Mouse (Mus musculus): Measurements from ENCODE around the gene Trpm3.

Trpm3 gene

DNA sequence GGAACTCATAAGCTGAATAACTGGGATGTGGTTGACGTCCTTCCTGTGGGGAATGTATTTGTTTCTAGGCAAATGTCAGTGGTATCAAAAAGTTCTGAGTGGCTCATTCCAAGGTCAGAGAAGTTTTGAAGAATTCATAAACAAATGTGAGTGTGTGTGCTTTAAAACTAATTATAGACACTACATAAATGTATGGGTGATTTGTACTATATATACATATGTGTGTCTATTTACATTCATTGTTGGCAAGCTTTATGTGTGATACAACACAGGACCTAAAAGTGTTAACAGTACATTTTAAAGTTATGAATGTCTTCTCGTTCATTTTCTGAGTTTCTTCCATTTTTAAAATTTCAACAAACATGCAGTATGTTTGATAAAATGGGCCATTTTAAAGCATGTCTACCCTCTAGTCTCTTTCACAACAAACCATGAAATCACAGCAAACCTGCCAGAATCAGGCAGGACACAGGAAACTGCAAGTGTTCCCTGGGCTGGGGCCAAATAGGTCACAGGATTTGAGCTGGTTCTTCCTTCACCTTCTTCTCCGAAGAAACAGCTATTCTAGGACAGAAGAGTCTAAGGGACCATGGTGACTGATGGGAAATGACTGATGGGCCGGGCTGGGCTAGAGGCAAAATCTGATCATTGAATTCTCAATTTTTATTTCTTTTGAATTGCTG is 334.3 kb downstream of the Trpm3 start:
- DNase-seq (ENCODE audit: low read depth, low spot score), result no peak

DNA sequence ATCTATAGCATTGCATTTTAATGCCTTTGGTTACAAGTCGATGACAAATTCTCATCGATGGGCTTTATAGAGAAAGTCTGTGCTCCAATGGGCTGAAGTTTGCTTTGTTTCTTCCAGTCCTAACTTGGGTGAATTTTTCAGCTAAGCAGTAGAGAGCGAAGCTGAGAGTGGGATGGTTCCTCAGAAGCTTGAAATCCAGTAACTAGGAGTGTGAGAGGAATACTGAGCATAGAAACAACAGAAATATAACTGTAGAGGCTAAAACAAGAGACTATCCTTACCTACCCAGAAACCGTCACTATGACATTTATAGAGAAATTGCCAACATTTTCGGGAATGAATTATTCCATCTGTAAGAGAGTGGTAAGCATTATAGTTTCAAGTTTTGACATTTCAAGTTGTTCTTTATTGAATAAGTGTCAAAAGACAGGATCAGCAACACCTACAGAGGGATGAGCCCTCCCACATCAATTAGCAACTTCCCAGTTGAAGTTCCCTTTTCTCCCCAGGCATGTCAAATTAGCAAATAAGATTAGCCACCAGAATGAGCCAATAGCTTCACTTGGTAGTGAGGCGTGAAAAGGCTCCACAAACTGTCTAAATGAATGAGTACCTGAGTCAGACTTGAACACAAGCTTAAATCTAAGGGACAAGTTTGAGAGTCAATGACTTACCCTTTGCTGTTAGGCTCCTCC is 339.6 kb downstream of the Trpm3 start:
- no peak for DNase-seq (ENCODE audit: low read depth, low spot score)

GRCm38 (mm10) chr19:22503469-22503868 is 364.6 kb downstream of the Trpm3 start:
- DNase-seq (ENCODE audit: low read depth, low spot score), result peak; percentile 1

DNA sequence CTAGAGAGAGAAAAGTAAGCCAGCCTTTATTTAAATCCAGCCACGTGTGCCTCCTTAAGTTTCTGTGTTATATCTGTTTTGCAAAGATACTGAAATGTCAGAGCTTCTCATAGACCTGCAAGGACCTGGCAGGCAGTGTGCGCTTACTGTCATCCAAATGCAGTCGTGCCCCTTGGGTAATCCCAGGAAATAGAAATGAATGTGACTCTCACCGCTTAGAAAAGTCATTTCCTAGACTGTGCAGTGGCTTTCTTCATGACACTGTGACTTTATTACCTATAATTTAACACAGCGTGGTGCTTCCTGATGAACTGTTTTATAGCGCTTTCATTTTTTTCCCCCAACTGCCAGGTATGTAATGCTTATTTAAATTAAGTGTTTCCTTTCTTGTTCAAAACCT is 379.7 kb downstream of the Trpm3 start:
- no peak for DNase-seq (ENCODE audit: low read depth, low spot score)

DNA sequence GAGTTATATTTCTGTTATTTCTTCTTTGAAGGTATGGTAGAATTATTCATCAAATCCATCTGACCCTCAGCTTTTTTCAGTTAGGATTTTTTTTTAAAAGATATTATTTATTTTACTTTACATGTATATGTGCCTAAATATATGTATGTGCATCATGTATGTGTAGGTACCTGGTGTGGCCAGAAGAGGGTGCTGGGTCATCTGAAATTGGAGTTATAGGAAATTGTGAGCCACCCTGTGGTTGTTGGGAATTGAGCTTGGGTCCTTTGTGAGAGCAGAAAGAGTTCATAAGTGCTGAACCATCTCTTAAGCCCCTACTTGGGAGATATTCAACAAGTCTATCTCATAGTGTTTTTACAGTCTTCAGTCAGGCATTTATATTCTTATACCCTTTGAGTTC is 389.1 kb downstream of the Trpm3 start:
- no peak for DNase-seq (ENCODE audit: low read depth, low spot score)

GRCm38 (mm10) chr19:22542990-22543709 is 404.3 kb downstream of the Trpm3 start:
- DNase-seq (ENCODE audit: low read depth, low spot score), result no peak

- peak; percentile 20 for DNase-seq (ENCODE audit: low read depth, low spot score)
Measured at GRCm38 (mm10) chr19:22552179-22552578, 413.3 kb downstream of the Trpm3 start.

- peak; percentile 13 for DNase-seq (ENCODE audit: low read depth, low spot score)
Measured at GRCm38 (mm10) chr19:22554421-22554941, 415.6 kb downstream of the Trpm3 start.

DNA sequence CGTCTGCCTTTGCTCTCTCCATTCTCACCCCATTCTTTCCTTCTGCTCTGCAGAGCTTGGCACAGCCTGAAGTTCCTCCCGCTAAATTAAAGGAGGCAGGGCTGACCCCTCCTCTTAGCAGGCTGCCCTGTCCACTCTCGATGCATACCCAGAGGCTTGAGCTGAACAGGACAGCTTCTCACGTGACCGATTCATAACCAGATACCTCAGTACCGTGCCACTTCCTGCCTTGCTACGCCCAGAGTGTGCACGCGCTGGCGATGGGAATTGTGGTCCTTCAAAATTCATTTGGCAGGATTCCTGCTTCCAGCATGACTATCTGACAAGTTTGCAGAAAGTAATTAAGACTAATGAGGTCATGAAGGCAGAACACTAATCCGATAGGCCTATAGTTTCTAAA is 433.6 kb downstream of the Trpm3 start:
- DNase-seq (ENCODE audit: low read depth, low spot score), result no peak

GRCm38 (mm10) chr19:22572849-22573248 is 434.0 kb downstream of the Trpm3 start:
- no peak for DNase-seq (ENCODE audit: low read depth, low spot score)

DNA sequence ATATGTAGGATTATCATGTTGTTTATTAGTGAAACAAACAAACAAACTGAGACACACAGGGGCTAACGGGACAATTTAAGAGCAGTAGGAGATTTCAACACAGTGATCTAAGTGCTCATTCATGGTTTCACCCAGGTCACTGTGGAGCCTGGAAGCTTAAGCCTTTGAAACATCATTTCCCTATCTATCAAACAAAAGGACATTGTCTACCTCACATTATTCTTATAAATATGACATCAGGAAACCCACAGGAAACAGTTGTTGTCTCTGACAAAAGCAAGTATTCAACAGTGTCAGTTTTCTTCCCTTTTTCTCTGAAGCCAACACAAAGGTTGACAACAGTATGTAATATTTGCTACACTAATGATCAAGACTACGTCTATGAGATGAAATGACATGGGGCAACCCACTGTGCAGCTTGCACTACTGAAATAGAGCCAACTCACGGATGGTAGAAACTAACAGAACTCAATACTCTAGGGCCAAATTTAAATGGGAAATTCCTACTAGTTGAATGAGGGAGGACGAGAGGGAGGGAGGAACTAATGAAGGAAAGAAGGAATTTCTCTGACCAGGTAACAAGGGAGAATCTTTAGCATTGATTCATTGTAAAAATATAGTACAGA is 443.4 kb downstream of the Trpm3 start:
- DNase-seq (ENCODE audit: low read depth, low spot score), result no peak

GRCm38 (mm10) chr19:22594492-22594891 is 455.6 kb downstream of the Trpm3 start:
- no peak for DNase-seq (ENCODE audit: low read depth, low spot score)

- no peak for DNase-seq (ENCODE audit: low read depth, low spot score)
Measured at GRCm38 (mm10) chr19:22595246-22595645, 456.4 kb downstream of the Trpm3 start.

DNA sequence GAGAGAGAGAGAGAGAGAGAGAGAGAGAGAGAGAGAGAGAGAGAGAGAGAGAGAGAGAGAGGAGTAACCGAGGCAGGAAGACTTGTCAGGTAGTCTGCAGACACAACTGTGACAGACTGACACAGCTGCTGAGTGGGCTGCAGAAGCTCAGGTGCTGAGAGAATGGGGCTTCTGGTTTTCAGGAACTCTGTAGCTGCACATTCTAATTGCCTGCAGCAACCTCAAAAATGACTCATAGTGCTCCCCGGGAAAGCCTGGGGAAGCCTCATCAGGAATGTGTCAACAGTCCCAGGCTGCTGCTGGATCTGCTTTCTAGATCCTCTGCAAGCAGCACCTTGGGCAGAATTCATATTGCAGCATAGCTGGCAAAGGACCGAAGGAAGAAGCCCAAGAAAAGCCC is 457.9 kb downstream of the Trpm3 start:
- DNase-seq (ENCODE audit: low read depth, low spot score), result no peak

DNA sequence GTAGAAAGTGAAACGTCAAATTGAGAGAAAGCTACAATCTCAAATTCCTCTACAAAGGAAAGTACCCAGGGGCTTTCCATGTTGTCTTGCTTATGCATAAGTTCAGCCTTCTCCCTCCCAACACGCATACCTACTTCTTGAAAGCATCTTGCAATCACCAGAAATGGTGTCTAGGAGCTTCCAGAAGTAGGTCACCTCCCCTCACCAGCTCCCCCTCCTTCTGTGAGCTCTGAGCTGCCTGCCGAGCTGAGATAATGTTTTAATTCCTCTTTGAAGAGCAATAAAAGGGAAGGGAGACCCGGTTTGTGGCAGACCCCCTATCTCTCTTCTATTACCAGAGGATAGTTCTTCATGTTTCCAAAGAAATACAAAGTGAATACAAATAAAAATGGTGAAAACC is 465.5 kb downstream of the Trpm3 start:
- DNase-seq (ENCODE audit: low read depth, low spot score), result no peak

DNA sequence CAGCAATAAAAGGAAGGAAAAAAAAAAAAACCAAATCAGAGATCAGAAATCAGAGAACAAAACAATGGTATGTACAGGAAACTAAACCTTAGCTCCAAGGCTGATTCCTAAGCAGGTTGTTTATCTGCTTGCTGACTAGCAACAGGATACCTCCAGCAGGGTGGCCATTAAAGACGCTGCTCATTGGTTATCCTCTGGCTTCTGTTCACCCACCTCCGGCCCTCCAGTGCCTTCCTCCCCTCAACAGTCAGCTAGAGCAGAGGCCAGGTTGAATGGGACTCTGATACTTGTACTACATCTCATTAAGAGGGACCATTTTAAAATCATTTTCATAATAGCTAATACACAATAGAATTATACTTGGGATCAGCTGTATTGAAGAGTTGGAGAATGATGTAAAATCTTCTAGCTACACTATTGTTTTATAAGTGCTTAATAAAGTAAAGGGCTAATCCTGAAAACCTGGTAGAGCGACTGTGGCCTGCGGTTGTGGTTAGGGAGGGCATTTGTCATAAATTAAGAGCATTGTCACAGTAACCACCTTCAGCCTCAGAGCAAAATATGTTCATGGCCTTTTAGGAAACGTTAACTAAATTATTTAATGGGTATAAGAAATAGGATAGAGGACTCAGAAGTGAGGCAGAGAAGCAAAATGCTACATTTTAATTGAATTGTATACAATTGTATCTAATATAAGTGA is 469.3 kb downstream of the Trpm3 start:
- DNase-seq (ENCODE audit: low read depth, low spot score), result no peak

- DNase-seq (ENCODE audit: low read depth, low spot score), result no peak
Measured at GRCm38 (mm10) chr19:22611621-22612020, 472.8 kb downstream of the Trpm3 start.

DNA sequence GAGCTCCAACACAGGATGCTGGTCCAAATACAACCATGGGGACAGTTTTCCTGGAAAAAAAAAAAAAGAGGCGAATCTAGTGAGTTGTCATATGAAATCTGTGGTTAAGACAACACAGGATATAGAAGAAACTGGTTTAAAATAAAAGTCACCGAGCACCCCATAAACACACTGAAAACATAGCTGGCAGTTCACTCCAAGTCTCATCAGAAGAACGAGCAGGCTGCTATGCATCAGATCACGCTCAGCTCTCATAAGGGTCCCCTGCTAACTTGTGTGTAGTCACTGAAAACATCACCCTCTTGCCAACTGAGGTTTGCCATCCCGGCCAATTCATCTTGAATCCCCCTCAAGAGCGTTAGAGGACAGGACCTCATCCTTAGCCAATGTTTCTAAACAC is 476.5 kb downstream of the Trpm3 start:
- DNase-seq (ENCODE audit: low read depth, low spot score), result no peak

DNA sequence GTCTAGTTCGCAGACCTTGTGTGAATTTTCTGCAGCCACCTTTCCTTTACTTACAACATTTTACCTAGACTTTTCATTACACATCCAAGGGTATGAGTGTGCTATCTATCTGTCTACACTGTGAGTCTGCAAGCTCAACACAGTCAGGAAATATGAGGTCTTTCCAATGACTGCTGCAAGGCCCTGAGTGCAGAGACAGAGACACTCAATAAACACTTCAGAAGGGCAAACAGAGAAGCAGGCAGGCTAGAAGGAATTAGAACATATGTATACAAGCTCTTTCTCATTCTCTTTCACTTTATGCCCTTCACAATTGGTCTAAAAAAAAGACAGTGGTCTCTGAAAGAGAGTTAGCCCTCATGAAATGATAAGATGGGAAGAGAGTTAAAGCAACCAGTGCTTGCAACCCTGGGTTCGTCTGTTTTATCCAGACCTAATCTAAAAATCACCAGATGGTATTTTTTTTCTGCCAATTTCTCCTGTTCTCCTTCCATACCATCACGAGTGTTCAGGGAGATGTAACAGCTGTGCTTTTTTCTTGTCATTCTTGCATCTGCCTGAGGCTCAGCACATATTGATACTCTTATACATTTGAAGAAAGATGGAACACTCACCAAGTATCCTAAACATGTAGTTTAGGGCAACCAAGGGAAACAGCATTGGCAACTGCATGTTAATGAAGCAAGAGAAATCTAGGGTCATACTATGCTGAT is 486.1 kb downstream of the Trpm3 start:
- DNase-seq (ENCODE audit: low read depth, low spot score), result no peak

DNA sequence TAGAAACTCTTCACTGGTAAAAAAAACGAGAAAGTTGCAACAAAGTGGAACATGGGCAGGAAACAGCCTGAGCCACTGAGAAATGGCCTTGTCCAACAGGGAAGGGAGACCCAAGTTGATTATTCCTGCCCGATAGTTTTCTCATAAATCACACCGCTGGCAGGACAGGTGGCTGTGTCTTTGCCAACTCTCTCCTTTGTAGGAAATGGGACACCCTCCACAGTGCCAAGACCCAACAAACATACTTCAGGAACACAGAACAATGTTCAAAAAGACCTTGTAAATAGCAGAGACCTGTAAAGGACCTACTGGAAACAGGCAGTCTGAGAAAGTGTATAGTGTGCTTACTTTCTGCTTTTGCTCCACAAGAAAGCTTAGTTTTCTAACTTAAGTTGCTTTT is 490.0 kb downstream of the Trpm3 start:
- no peak for DNase-seq (ENCODE audit: low read depth, low spot score)

GRCm38 (mm10) chr19:22631316-22631715 is 492.5 kb downstream of the Trpm3 start:
- DNase-seq (ENCODE audit: low read depth, low spot score), result no peak

Data from skeletal muscle tissue, adult 2 months (tissue).